Mouse (Mus musculus) cerebellum, adult 8-10 months (tissue): ENCODE data around the gene Itgb3.
"Not testable (repeated sequence)": the region's sequence is repeated elsewhere in the genome, so short reads cannot be mapped to it uniquely, and the experiment has no call there.

Source experiments
- DNase-seq: peaks from one replicate; pipeline ENCODE4 v3.0.0; 2022

Gene Itgb3

GRCm38 (mm10) chr11:104607491-104608245 is at the start of gene Itgb3:
TSS of gene Itgb3 (plus strand) at chr11:104608000.
- DNase-seq = peak; percentile 66

DNA sequence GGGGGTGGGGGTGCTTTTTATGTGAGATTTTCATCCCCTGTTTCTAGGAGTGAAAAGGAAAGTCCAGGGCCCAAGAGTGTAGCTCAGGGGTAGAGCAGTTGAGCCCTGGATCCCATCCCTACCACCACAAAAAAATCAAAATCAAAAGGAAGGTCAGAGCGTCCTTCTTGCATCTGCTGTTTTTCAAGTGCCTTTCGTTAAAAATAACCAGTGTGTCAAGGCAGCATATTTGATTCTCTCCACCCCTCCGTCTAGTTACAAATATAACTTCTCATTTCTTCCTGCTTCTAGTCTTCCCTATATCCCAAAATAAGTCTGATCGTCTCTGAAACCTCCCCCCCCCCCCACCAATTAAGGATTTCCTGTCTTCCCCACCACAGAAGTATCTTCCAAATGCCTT is 49.7 kb upstream of the Itgb3 start:
- DNase-seq = no peak

GRCm38 (mm10) chr11:104558651-104559403 is 49.0 kb upstream of the Itgb3 start:
- no peak for DNase-seq

DNA sequence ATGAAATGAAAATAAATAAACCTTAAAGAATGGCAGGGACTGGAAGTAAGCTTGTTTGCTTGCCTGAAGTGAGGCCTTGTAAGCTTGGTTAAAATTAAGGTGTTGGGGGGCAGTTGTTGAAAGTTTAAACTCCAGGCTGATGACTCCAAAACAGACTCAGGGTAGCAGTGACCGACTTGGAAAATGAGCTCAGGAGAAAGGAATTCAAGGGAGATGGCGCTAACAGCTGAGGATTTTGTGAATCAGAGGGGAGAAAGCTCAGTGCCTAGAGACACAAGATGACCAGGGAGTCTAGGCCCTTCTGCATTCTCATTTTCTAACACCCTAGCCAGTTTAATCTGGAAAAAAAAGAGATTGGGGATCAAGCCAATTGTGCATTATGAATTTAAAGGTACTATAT is 46.8 kb upstream of the Itgb3 start:
- DNase-seq = no peak

DNA sequence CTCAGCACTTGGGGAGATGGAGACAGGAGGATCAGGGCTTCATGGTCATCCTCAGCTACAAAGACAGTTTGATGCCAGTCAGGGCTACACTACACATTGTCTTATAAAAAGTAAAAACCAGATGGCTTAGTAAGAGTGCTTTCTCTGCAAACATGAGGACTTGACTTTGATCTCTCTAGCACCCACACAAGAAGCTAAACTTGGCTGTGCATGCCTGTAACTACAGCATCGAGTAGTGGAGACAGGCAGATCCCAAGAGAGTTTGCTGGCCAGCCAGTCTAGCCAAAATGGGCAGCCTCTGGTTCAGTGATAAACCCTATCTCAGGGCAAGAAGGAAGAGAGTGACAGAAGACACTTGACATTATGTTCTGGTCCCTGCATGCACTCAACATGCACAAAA is 44.3 kb upstream of the Itgb3 start:
- no peak for DNase-seq

DNA sequence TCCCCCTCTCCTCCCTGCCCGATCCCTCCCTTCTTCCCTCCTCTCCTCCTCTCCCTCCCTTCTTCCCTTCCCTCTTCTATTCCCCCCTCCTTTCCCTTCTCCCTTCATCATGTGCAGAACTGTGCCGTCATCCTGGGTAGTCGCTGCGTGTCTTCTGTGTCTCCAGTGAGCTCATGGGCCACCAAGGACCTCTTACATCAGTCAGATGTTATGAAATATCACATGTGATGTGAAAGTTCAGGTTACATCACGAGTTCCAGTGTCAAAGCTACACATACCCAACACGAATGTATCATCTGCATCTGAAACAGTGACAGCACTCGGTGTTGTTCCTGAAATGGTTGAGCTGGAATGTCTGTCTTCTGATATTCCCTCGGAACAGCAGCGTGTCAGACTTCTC is 42.6 kb upstream of the Itgb3 start:
- no peak for DNase-seq

GRCm38 (mm10) chr11:104566097-104566496 is 41.7 kb upstream of the Itgb3 start:
- DNase-seq = no peak

- DNase-seq = no peak
Measured at GRCm38 (mm10) chr11:104566796-104567195, 41.0 kb upstream of the Itgb3 start.

DNA sequence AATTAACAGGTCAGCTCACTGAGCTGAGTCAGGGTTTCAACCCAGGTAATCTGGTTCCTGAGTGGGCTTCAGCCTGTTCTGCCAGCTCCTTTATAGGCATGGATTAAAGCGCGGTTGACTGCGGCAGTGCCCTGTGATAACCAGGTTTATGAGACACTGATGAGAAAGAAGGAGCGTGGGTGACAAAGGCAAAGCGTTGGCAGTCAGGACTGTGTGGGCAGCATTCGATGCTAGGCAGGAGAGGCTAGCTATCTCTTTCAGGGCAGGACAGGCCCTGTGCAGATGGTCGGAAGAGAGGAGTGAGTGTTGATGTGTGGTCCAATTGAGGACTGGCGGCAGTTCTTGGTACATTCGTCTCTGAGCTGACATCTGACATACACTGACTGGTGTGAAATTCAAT is 40.1 kb upstream of the Itgb3 start:
- DNase-seq = no peak

DNA sequence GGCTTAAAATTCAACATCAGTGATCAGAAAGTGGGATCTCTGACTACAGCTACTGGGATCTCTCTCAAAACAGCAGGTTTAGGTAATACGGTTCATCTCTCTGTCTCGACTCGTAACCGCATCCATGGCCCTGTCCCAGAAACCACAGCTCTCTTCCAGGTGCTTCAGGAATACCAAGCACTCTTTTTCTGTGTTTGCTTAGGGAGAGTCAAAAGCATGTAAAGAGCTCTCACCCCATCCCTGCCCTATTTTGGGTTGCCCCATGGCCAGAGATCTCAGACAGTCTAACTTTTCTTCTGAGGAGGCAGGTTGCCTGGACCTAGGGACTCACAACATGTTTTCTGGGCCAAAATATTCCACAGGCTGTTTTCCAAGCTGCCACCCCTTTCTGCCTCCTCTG is 39.5 kb upstream of the Itgb3 start:
- DNase-seq = no peak

GRCm38 (mm10) chr11:104570515-104570914 is 37.3 kb upstream of the Itgb3 start:
- not testable (repeated sequence) for DNase-seq

GRCm38 (mm10) chr11:104571373-104571772 is 36.4 kb upstream of the Itgb3 start:
- not testable (repeated sequence) for DNase-seq

- DNase-seq = no peak
Measured at GRCm38 (mm10) chr11:104572091-104572490, 35.7 kb upstream of the Itgb3 start.

- DNase-seq = no peak
Measured at GRCm38 (mm10) chr11:104572566-104572965, 35.2 kb upstream of the Itgb3 start.

DNA sequence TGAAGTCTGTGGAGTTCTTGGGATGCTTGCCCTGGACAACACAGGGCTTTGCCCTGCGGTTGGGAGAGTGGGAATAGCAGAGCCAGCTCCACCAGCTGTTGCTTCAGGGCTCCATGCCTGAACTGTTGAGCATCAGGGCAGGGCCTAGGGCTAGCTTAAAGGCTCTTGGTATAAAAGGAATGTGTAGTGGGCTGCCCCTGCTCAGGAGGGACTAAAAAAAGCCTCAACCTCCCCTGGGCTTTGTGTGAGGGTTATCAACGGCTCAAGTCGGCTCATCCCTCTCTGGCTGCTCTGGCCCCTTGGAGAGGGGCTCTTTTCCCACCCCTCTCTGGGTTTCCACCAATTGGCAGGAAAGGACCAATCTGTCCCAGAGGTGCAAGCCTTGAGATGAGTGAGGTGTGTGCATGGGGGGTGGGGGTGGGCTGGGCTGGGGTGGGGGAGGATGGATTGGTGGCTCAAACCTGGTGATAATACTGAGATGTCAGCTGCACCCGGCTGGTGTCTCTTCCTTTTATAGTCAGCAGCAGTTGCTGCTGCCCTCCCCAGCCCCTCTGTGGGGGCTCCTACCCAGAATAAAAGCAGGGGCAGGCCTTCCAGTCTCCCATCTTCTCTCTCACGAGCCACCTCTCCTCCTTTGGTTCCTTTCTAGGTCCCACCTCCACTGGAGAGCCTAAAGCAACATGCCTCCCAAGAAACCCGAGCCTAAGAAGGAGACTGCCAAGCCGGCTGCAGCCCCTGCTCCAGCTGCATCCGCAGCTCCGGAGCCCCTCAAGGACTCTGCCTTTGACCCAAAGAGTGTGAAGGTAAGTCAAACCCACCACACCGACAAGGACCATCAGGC is 30.8 kb upstream of the Itgb3 start:
- no peak for DNase-seq

DNA sequence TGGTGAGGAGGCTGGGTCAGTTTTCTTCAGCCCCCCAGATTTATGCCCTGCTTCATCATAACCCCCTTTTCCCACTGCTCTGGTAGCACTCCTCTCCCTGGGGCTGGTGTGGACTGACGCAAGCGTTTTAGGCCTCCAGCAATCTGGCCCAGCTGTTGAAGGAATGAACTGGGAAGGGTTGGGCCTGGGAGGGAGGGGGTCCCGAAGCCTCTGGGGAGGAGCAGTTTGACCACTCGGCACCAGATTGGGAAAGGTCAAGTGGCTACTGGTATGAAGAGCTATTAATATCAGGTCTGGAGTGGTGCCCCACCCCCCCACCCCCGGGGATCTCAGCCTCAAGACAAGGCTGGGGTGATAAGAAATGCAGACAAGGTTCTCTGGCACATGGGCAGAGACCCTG is 29.7 kb upstream of the Itgb3 start:
- no peak for DNase-seq

DNA sequence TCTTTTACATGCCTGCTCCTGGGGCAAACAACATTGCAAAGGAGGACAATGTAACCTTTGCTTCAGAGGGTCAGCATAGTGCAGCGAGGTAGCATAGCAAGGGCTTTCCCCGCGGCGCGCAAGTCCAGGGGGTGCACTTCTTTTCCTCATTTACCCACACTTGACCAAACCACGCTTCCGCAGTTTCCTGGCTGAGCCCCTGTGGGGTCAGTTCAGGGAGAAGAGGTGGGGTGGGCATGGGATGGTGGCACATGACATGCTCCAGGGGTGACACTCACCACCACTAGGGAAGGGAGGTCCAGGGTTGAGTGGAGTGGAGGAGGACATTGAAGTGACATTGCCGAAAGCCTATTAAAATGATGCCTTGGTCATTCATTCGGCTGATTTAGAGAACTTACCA is 28.7 kb upstream of the Itgb3 start:
- no peak for DNase-seq

DNA sequence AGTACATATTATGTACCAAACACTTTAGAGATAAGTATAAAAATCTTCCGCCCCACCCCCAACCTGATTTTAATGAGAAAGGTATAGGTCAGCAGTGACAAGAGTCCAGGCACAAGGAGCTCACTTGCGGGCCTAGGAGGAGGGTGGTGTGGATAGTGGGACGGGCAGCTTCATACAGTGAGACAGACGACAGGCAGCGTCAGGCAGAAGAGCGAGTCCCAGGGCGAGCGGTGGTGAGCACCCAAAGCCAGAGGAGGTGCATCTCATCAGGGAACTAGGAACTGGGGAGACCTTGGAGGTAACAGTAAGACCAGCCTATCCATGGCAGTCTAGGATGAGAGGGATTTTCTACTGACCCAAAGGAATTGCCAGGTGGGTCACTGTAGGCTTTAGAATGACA is 28.2 kb upstream of the Itgb3 start:
- DNase-seq = no peak

GRCm38 (mm10) chr11:104580091-104580490 is 27.7 kb upstream of the Itgb3 start:
- DNase-seq = no peak

- DNase-seq = no peak
Measured at GRCm38 (mm10) chr11:104580606-104581005, 27.2 kb upstream of the Itgb3 start.

- no peak for DNase-seq
Measured at GRCm38 (mm10) chr11:104581446-104582307, 26.1 kb upstream of the Itgb3 start.

- DNase-seq = no peak
Measured at GRCm38 (mm10) chr11:104582308-104582606, 25.5 kb upstream of the Itgb3 start.
